Mouse (Mus musculus): ENCODE data around the gene Ppp2r2c.

The Ppp2r2c gene

DNA sequence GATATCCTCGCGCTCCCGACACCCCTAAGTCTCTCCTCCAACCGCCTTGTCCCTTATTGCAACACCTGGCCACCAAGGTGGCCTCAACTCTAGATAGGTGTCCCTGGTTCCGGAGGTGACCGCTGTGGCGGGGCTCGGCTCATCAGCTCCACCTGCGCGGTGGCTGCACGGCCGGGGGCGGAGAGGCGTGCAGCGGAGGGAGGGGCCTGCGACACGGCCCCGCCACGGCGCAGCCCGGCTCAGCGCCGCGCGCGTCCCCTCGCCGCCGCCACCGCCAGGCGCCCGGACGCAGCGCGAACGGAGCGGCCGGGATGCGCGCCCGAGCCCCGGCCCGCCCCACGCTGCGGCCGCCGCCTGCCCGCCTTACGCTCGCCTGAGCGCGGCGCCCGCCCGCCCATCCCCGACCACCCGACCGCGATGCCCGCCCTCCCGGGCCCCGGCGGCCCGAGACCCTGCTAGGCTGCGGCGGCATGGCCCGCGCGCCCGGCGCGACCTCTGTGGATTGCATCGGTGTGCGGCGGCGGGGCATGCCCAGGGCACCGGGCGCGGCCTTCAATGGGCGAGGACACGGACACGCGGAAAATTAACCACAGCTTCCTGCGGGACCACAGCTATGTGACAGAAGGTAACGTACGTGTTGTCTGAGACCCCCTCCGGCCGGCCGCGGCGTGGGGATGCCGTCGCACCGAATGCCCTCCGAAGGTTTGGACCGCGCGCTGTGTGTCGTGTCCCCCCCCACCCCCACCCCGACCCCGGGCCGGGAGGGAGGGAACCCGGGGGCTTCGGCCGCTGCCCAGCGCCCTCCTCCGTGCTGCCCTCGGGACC lies at the start of gene Ppp2r2c:
Gene Ppp2r2c, plus strand, starts transcription at position 248 of the 825 bp plus-strand sequence.
- no peak for DNase-seq (ENCODE audit: low spot score in 2 of 2)

DNA sequence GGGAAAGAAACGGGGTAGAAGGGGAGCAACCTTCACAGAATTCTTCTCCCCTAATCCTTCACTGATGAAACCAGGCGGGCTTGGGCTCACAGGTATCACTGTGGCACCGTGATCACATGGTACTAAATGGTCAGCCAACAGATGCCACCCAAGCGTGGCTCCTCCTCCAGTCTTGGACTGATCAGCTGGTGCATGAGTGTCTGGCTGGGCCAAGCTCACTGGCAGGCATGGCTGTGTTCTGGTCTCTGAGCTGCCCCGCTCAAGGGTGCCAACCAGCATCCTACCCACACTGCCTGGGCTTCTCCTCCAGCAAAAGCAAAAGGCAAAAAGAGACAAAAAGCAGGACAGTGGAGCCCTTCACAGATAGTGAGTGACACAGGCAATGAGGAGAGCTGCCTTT lies 48.6 kb upstream of the Ppp2r2c start:
- DNase-seq (ENCODE audit: low spot score in 2 of 2) = no peak

DNA sequence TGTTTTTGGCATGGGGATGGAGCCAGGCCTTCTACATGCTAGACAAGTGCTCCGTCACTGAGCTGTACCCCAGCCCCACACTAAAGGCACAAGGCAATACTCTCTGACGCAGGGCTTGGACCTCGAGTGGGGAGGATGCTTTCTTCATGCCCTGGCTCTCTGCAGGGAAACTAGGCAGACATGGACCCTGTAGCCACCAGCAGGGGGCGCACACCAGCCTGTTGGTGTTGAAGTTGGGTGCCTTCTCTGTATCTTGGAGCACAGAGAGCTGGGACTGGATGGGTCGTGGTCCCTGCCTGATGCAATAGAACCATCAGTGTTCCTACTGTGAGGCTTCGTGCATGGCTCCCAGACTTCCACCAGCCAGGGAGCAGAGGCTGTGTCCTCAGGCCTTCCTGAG lies 48.2 kb upstream of the Ppp2r2c start:
- peak in 1 of 2 experiments; percentile 74 for DNase-seq (ENCODE audit: low spot score in 2 of 2)

DNA sequence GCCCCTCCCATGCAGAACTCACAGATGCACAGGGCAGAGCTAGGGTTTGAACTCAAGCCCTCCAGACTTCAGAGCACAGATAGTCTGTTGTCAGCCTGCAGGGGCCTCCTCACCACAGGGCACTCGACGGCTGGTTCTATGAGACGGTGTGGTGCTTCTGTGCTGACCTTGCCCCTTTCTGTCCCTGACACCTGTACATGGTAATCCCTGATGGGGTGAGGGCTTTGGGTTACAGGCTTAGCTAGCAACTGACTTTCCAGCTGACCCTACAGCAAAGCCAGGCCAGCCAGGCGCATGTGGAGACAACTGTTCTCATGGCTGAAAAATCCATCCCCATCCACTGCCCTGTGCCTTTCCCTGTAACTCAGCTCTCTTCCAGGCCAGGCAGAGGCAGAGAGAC lies 45.4 kb upstream of the Ppp2r2c start:
- DNase-seq (ENCODE audit: low spot score in 2 of 2) = no peak

DNA sequence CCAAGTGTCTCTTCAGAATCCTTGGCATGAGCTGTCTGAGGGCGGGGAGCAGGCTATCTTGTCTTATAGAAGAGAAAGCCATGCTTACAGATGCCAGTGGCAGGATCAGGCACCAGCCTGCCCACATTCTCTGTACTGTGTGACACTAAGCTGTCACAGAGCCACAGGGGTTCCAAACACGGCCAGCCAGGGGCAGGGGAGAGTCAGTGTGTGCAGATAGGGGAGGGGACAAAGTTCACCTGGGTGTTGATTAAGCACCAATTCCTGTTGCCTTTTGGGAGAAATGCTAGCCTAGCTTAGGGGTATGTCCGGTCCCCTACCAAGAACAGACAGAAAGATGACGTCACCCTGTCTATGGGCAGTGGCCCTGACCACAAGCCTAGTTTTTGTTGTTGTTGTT lies 39.2 kb upstream of the Ppp2r2c start:
- no peak for DNase-seq (ENCODE audit: low spot score in 2 of 2)

DNA sequence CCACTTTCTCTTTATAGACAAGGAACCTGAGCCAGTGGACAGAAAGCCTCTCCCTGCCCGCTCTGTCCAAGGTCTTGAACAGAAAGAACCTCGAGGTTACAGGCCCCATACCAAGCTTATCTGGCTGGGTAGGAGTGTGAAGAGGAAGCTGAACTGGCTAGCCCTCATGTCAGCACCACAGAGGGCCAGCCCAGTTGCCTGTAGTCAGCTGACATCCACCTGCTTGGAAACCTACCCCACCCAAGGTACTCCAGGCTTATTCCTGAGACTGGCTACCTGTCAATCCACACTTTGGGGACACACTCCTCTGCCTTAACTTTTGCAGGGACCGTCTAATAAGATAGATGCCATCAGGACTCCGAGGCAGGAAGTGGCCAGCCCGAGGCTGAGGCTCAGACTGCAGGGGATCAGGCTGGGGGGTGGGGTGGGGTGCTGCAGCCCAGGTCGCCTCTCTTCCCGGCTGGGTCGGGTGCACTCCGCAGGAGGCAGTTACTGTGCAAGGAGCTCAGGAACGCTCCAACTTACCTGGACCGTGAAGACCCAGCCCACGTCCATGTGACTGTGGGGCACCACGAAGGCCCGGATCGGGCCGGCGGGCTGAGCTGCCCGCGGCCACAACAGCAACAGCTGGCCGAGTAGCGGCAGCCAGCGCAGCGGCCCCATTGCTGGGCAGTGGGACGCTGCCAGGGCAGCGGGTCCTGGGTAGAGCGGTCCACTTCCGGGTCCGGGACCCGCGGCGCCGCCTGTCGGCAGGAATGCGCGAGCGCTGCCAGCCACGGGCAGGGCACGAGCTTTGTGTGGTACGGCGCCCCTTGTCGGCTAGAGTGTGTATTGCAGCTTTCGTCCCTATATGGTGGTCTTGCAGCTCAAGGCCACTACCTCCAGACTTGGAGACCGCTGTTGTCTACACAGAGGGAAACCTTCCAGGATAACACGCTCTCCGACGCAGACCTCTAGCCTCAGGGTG lies 38.1 kb upstream of the Ppp2r2c start, which contains the start of gene Man2b2:
Gene Man2b2, minus strand, starts transcription at position 741 of the 967 bp plus-strand sequence.
- peak; percentile 87 to 92 for DNase-seq (ENCODE audit: low spot score in 2 of 2)

GRCm38 (mm10) chr5:36831272-36831671 lies 37.0 kb upstream of the Ppp2r2c start:
- DNase-seq (ENCODE audit: low spot score in 2 of 2) = no peak

- DNase-seq (ENCODE audit: low spot score in 2 of 2) = peak; percentile 45 to 81
Observed at GRCm38 (mm10) chr5:36835933-36836332, 32.4 kb upstream of the Ppp2r2c start.

- no peak for DNase-seq (ENCODE audit: low spot score in 2 of 2)
Observed at GRCm38 (mm10) chr5:36839032-36839431, 29.3 kb upstream of the Ppp2r2c start.

DNA sequence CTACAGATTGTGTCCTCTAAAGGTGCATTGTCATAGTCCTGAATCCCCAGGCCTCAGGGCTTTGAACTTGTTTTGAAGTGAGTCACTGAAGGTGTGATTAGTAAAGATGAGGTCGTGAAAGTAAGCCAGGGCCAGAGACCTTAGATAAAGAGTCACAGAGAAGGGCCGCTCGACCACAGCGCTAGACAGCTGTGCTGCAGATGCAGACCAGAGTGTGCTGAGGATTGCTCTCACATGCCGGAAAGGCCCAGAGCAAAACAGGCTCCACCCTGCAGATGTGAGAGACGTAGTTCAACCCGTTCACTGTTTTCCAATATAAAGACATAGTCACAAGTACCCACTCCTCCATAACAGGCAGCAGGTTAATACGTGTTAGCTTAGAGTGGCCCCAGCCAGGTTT lies 28.7 kb upstream of the Ppp2r2c start:
- no peak for DNase-seq (ENCODE audit: low spot score in 2 of 2)

GRCm38 (mm10) chr5:36840092-36840491 lies 28.2 kb upstream of the Ppp2r2c start:
- DNase-seq (ENCODE audit: low spot score in 2 of 2) = no peak

DNA sequence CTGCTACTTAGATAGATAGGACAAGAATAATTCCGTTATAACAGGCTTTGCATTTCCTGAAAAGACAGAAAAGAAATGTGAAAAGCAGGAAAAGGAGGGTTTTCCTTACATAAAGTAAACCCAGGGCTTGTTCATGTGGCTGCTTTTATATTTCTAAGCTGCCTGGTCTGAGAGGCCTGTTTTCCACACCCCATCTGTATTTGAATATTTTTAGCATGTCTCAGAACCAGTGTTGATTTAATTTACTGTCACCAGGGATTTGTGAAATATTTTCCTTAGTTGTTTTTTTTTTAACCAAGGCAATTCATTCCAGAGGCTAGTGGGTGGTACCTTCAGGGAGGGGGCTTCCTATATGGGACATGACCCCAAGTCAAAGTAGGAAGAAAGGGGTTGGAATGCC lies 26.6 kb upstream of the Ppp2r2c start:
- DNase-seq (ENCODE audit: low spot score in 2 of 2) = no peak

- DNase-seq (ENCODE audit: low spot score in 2 of 2) = no peak
Observed at GRCm38 (mm10) chr5:36844490-36844889, 23.8 kb upstream of the Ppp2r2c start.

- DNase-seq (ENCODE audit: low spot score in 2 of 2) = no peak
Observed at GRCm38 (mm10) chr5:36851572-36851971, 16.7 kb upstream of the Ppp2r2c start.

DNA sequence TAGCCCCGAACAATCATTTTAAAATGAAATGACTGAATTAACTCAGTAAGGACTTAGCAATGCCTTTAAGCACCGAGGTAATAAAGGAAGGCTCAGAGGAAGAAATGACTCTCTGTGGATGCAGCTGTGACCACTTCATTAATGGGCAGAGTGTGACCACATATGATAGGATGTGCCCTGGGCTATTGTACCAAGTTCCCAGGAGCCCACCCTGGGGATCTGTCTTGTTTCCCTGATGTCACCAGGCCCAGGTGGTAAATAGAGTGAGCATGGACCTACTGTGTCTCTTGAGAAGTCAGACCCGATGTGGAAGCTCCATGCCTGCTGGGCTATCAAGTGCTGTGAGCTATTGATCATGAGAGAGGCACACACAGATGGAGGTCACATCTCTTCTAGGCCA lies 13.1 kb upstream of the Ppp2r2c start:
- no peak for DNase-seq (ENCODE audit: low spot score in 2 of 2)

GRCm38 (mm10) chr5:36856529-36856928 lies 11.8 kb upstream of the Ppp2r2c start:
- no peak for DNase-seq (ENCODE audit: low spot score in 2 of 2)

- no peak for DNase-seq (ENCODE audit: low spot score in 2 of 2)
Observed at GRCm38 (mm10) chr5:36857546-36857945, 10.8 kb upstream of the Ppp2r2c start.

- no peak for DNase-seq (ENCODE audit: low spot score in 2 of 2)
Observed at GRCm38 (mm10) chr5:36861084-36861483, 7.2 kb upstream of the Ppp2r2c start.

- no peak for DNase-seq (ENCODE audit: low spot score in 2 of 2)
Observed at GRCm38 (mm10) chr5:36866701-36867250, 1.5 kb upstream of the Ppp2r2c start.

- DNase-seq (ENCODE audit: low spot score in 2 of 2) = no peak
Observed at GRCm38 (mm10) chr5:36867561-36867960, 752 bp upstream of the Ppp2r2c start.

DNA sequence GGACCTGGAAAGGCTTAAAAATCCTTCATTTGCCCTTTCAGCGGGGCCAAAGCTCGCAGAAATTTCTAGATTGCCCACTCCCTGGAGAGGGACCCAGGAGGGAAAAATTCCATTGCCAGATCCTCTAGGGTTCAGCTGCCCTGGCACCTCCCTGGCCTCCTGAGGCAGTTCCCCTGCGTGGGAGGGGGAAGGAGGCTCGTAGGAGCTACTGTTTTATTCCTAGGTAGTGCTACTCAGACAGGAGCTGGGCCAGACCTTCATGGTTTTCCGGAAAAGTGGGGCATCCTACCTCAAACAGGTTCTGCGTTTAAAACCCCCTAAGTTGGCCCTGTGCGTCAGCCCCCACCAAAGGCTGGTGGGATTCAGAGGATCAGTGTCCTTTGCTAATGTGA lies 869 bp downstream of the Ppp2r2c start:
- DNase-seq (ENCODE audit: low spot score in 2 of 2) = no peak

GRCm38 (mm10) chr5:36869578-36870236 lies 1.4 kb downstream of the Ppp2r2c start:
- DNase-seq (ENCODE audit: low spot score in 2 of 2) = no peak
